ENCODE assay signal across 7 mouse cellular contexts in the genomic region with DNA sequence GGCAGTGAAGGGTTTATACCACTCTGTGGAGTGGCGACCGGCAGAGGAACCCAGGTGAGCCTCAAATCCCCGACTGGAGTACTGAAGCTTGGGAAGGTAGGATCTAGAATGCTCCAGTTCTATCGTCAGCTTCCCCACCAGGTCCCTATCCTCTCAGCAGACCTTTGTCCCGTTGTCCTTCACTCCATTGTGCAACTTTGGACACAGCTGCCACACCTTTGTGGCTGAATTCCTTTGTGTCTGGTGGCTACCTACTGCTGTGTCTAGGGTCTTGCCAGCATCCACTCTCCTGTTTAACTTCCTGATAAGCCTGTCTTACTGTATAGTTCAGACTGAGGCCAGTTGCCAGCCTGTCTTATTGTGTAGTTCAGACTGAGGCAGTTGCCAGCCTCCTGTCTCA. TPM values are rescaled to one million over a fixed set of nuclear protein-coding genes. Genes with fewer than 3 reads are reported as not detected.
DNase-seq lines count a peak whose midpoint lies in the region; ATAC-seq and TF ChIP-seq lines count a peak whose summit lies in the region.

No protein-coding gene starts in this region.

- peak overlapping the region; percentile 78 for H3K4me2 ChIP-seq in lung, embryonic 15.5 days
- peak overlapping the region; percentile 86 for H3K4me2 ChIP-seq in limb, embryonic 13.5 days (replicated peaks)
- peak overlapping the region; percentile 71 for H3K4me2 ChIP-seq in stomach, embryonic 15.5 days

- 20% methylated on average over 5 of the region's 5 CpGs for WGBS in lung, embryonic 15.5 days
- 49% methylated on average over 5 of the region's 5 CpGs for WGBS in limb, embryonic 13.5 days
- 34% methylated on average over 5 of the region's 5 CpGs for WGBS in stomach, embryonic 15.5 days

- TF ChIP-seq CTCF in embryonic fibroblast, embryonic 13.5 days (IDR thresholded peaks at IDR 0.05; ENCODE audit: borderline replicate concordance, insufficient read depth, low read length), result no peak

- H3K36me3 ChIP-seq in lung, embryonic 15.5 days, result peaks cover 23% of the 10 kb centered on the region
- peaks cover 43% of the 10 kb centered on the region for H3K36me3 ChIP-seq in limb, embryonic 13.5 days
- peaks cover 15% of the 10 kb centered on the region for H3K36me3 ChIP-seq in stomach, embryonic 15.5 days

- no peak for DNase-seq in lung, postnatal 36 days
- DNase-seq in retina, embryonic 14.5 days (ENCODE audit: low spot score), result no peak
- DNase-seq in ovary, postnatal 14 days (ENCODE audit: low spot score), result no peak

- H3K4me3 ChIP-seq in lung, embryonic 15.5 days, result peak overlapping the region; percentile 61
- peak overlapping the region; percentile 87 for H3K4me3 ChIP-seq in embryonic fibroblast, embryonic 13.5 days (ENCODE audit: insufficient read depth, low read length)
- H3K4me3 ChIP-seq in limb, embryonic 13.5 days, result peak overlapping the region; percentile 92
- H3K4me3 ChIP-seq in stomach, embryonic 15.5 days (replicated peaks), result peak overlapping the region; percentile 90

- no peak overlapping the region for H3K27ac ChIP-seq in lung, embryonic 15.5 days
- no peak overlapping the region for H3K27ac ChIP-seq in embryonic fibroblast, embryonic 13.5 days (ENCODE audit: insufficient read depth, low read length)
- no peak overlapping the region for H3K27ac ChIP-seq in limb, embryonic 13.5 days
- H3K27ac ChIP-seq in stomach, embryonic 15.5 days, result no peak overlapping the region

- H3K9ac ChIP-seq in lung, embryonic 15.5 days, result peak overlapping the region; percentile 63
- peak overlapping the region; percentile 91 for H3K9ac ChIP-seq in limb, embryonic 13.5 days
- 0 out of 2 replicates have a peak overlapping the region, but pooled peaks have one; percentile 89 for H3K9ac ChIP-seq in stomach, embryonic 15.5 days

- H3K27me3 ChIP-seq in lung, embryonic 15.5 days, result no peaks in the 10 kb centered on the region
- H3K27me3 ChIP-seq in limb, embryonic 13.5 days, result no peaks in the 10 kb centered on the region
- H3K27me3 ChIP-seq in stomach, embryonic 15.5 days (replicated peaks), result no peaks in the 10 kb centered on the region

- ATAC-seq in lung, embryonic 15.5 days (ENCODE audit: borderline replicate concordance, extremely low read depth, low FRiP score, low TSS enrichment), result no peak
- no peak for ATAC-seq in limb, embryonic 13.5 days (ENCODE audit: low FRiP score, low read depth)
- no peak for ATAC-seq in stomach, embryonic 15.5 days (ENCODE audit: insufficient read depth, low FRiP score, low read depth)

- no peaks in the 10 kb centered on the region for H3K9me3 ChIP-seq in lung, embryonic 15.5 days
- no peaks in the 10 kb centered on the region for H3K9me3 ChIP-seq in limb, embryonic 13.5 days
- no peaks in the 10 kb centered on the region for H3K9me3 ChIP-seq in stomach, embryonic 15.5 days

- peaks cover 21% of the 10 kb centered on the region for H3K4me1 ChIP-seq in lung, embryonic 15.5 days
- H3K4me1 ChIP-seq in embryonic fibroblast, embryonic 13.5 days (ENCODE audit: control insufficient read depth, insufficient read depth, low read length), result peaks cover 3% of the 10 kb centered on the region; the same call in 1 of the 2 replicates
- H3K4me1 ChIP-seq in limb, embryonic 13.5 days, result peaks cover 17% of the 10 kb centered on the region
- peaks cover 12% of the 10 kb centered on the region for H3K4me1 ChIP-seq in stomach, embryonic 15.5 days

- no peak for TF ChIP-seq POLR2A in embryonic fibroblast, embryonic 13.5 days (IDR thresholded peaks at IDR 0.05; ENCODE audit: low read depth, low read length)

RNA-seq across cellular contexts. Expression of a gene that starts 1.3 kb away (rescaled TPM):
- polyA plus RNA-seq in lung, embryonic 15.5 days (2015; fragmentation: Nextera tagmentation; extraction: Ambion mirVana), result 77.9 and 79.3 TPM in 2 replicates
- polyA plus RNA-seq in embryonic fibroblast, embryonic 13.5 days (2011; ENCODE audit: insufficient read length, low read depth, missing spikeins), result 147 and 163 TPM in 2 replicates
- 85.6 and 87.6 TPM in 2 replicates for polyA plus RNA-seq in limb, embryonic 13.5 days (2015; fragmentation: Nextera tagmentation; extraction: Ambion mirVana)
- polyA plus RNA-seq in stomach, embryonic 15.5 days (2015; fragmentation: Nextera tagmentation; extraction: Ambion mirVana), result 70.6 and 75.1 TPM in 2 replicates

RNA-seq across cellular contexts. Expression of a gene that starts 14.7 kb away (rescaled TPM):
- 3.1 and 3.4 TPM in 2 replicates for polyA plus RNA-seq in lung, embryonic 15.5 days (2015; fragmentation: Nextera tagmentation; extraction: Ambion mirVana)
- polyA plus RNA-seq in embryonic fibroblast, embryonic 13.5 days (2011; ENCODE audit: insufficient read length, low read depth, missing spikeins), result 1.8 and 3.0 TPM in 2 replicates
- polyA plus RNA-seq in limb, embryonic 13.5 days (2015; fragmentation: Nextera tagmentation; extraction: Ambion mirVana), result 4.0 and 5.7 TPM in 2 replicates
- 4.3 and 4.7 TPM in 2 replicates for polyA plus RNA-seq in stomach, embryonic 15.5 days (2015; fragmentation: Nextera tagmentation; extraction: Ambion mirVana)

RNA-seq across cellular contexts. Expression of a gene that starts 20.2 kb away (rescaled TPM):
- 228 and 230 TPM in 2 replicates for polyA plus RNA-seq in lung, embryonic 15.5 days (2015; fragmentation: Nextera tagmentation; extraction: Ambion mirVana)
- 86.0 and 99.4 TPM in 2 replicates for polyA plus RNA-seq in embryonic fibroblast, embryonic 13.5 days (2011; ENCODE audit: insufficient read length, low read depth, missing spikeins)
- 210 and 212 TPM in 2 replicates for polyA plus RNA-seq in limb, embryonic 13.5 days (2015; fragmentation: Nextera tagmentation; extraction: Ambion mirVana)
- 238 and 243 TPM in 2 replicates for polyA plus RNA-seq in stomach, embryonic 15.5 days (2015; fragmentation: Nextera tagmentation; extraction: Ambion mirVana)

RNA-seq across cellular contexts. Expression of a gene that starts 43.5 kb away (rescaled TPM):
- polyA plus RNA-seq in lung, embryonic 15.5 days (2015; fragmentation: Nextera tagmentation; extraction: Ambion mirVana), result 34.3 and 36.7 TPM in 2 replicates
- 13.7 and 17.7 TPM in 2 replicates for polyA plus RNA-seq in embryonic fibroblast, embryonic 13.5 days (2011; ENCODE audit: insufficient read length, low read depth, missing spikeins)
- 52.2 and 52.3 TPM in 2 replicates for polyA plus RNA-seq in limb, embryonic 13.5 days (2015; fragmentation: Nextera tagmentation; extraction: Ambion mirVana)
- polyA plus RNA-seq in stomach, embryonic 15.5 days (2015; fragmentation: Nextera tagmentation; extraction: Ambion mirVana), result 37.1 and 38.8 TPM in 2 replicates

RNA-seq across cellular contexts. Expression of a gene that starts 45.7 kb away (rescaled TPM):
- polyA plus RNA-seq in lung, embryonic 15.5 days (2015; fragmentation: Nextera tagmentation; extraction: Ambion mirVana), result not detected in 2 replicates
- polyA plus RNA-seq in embryonic fibroblast, embryonic 13.5 days (2011; ENCODE audit: insufficient read length, low read depth, missing spikeins), result not detected in 2 replicates
- not detected in 2 replicates for polyA plus RNA-seq in limb, embryonic 13.5 days (2015; fragmentation: Nextera tagmentation; extraction: Ambion mirVana)
- 0.08 and 0.15 TPM in 2 replicates for polyA plus RNA-seq in stomach, embryonic 15.5 days (2015; fragmentation: Nextera tagmentation; extraction: Ambion mirVana)
